Mouse (Mus musculus) liver, embryonic 14.5 days (tissue): ENCODE results near the gene Pimreg. TPM values are rescaled to one million over a fixed set of nuclear protein-coding genes. Genes with fewer than 3 reads are reported as not detected.
A peak's percentile ranks its signal among the peaks of the same experiment; 100 is the strongest.

ENCODE experiments used
- ATAC-seq: fragments of 200-750 bp; cut with Nextera tagmentation; 2 replicates; pipeline ENCODE4 v1.8.0; 2017; ENCODE audit warnings: moderate number of reproducible peaks, mild to moderate bottlenecking, moderate library complexity; ENCODE audit not compliant: insufficient read depth
- DNase-seq, 3 experiments: peaks; one replicate each; pipeline ENCODE4 v3.0.0-alpha.2; 2012 to 2013; ENCODE audit warnings: low read depth in 3 of 3, low spot score in 3 of 3
- H3K27ac ChIP-seq: fragments of 300-500 bp; sonication (generic); 2 replicates; pipeline ENCODE4 v1.5.1; 2014; ENCODE audit warnings: moderate library complexity, mild to moderate bottlenecking, control low read depth, inconsistent platforms
- H3K27me3 ChIP-seq: fragments of 300-500 bp; sonication (generic); 2 replicates; pipeline ENCODE4 v1.6.1; 2014; ENCODE audit warnings: mild to moderate bottlenecking, low read length, moderate library complexity; ENCODE audit not compliant: control insufficient read depth, insufficient read depth
- H3K36me3 ChIP-seq: fragments of 300-500 bp; sonication (generic); replicated peaks from 2 replicates; pipeline ENCODE4 v1.6.1; 2014; ENCODE audit warnings: low read depth; ENCODE audit not compliant: control insufficient read depth, insufficient read depth
- H3K4me1 ChIP-seq, 2 experiments: fragments of 200-500 bp in 1 of 2; fragments of 300-500 bp in 1 of 2; sonication (generic) in 1 of 2; replicated peaks; 2 replicates each; pipeline ENCODE4 v1.6.1; 2012 to 2014; ENCODE audit warnings: antibody characterized with exemption in 1 of 2, inconsistent platforms in 1 of 2, low read length in 1 of 2; ENCODE audit not compliant: control insufficient read depth in 2 of 2, insufficient read depth in 2 of 2
- H3K4me2 ChIP-seq: fragments of 300-500 bp; sonication (generic); 2 replicates; pipeline ENCODE4 v1.6.1; 2014; ENCODE audit warnings: low read depth, mild to moderate bottlenecking, control low read depth, moderate library complexity
- H3K4me3 ChIP-seq, 2 experiments: fragments of 200-500 bp in 1 of 2; fragments of 300-500 bp in 1 of 2; sonication (generic) in 1 of 2; 2 replicates each; pipeline ENCODE4 v1.5.1; 2012 to 2014; ENCODE audit warnings: low read depth in 2 of 2, low read length in 2 of 2, mild to moderate bottlenecking in 2 of 2, control low read depth in 1 of 2, inconsistent platforms in 1 of 2, moderate library complexity in 1 of 2; ENCODE audit not compliant: insufficient read depth in 1 of 2
- H3K9ac ChIP-seq: fragments of 300-500 bp; sonication (generic); replicated peaks from 2 replicates; pipeline ENCODE4 v1.6.1; 2014; ENCODE audit warnings: mild to moderate bottlenecking, control low read depth, moderate library complexity
- H3K9me3 ChIP-seq: fragments of 300-500 bp; sonication (generic); 2 replicates; pipeline ENCODE4 v1.6.1; 2016; ENCODE audit warnings: low read length, mixed read lengths; ENCODE audit not compliant: control insufficient read depth
- CTCF ChIP-seq: IDR thresholded peaks from 2 replicates; pipeline ENCODE4 v1.5.1; 2016; ENCODE audit warnings: antibody characterized with exemption, low read depth, control low read depth
- EP300 ChIP-seq: IDR thresholded peaks from 2 replicates; pipeline ENCODE4 v1.6.1; 2016; ENCODE audit warnings: antibody characterized with exemption, low read depth
- whole genome bisulfite sequencing: fragments of 180-500 bp; shearing (Covaris S2); extraction: QIAGEN DNeasy Blood & Tissue Kit; methylation state at CpG from one replicate; pipeline ENCODE4 v1.1.7; 2014; ENCODE audit not compliant: insufficient replicate concordance; 5-methylcytosine and 5-hydroxymethylcytosine counted together
- polyA plus RNA-seq, 2 experiments: library from polyadenylated mRNA; depleted of rRNA in 1 of 2; stranded (reverse) in 1 of 2; unstranded in 1 of 2; fragments of >200 nt; fragmentation: Nextera tagmentation in 1 of 2; extraction: Ambion mirVana in 1 of 2; gene quantifications; 2 replicates each; pipeline versions ENCODE4 v1.2.1 to v1.2.3; 2012 to 2014

The Pimreg gene
- polyA plus RNA-seq, 2 experiments, result 13.0 to 21.4 TPM

DNA sequence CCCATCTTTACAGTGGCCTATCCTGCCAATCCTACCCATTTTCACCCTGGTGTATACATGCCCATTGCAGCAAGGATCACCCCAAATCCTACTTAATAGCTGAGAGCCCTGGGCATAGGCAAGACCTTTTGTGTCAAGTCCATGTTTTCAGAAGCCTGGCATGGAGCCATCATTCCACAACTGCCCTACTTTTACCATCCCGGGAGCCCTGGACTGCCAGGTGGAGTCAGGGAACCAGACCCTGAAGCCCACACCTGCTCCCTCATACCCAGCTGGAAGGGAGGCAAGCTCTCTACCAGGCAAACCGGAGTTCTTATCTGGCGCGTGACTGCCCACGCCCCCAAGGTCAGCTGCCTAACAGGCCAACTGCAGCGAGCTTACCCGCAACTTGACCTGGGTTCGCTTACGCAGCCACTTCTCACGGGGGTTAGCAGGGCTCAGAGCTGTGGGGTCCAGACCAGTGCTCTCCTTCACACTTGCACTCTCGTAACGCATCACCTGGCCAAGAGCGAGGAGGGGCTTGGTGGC is 19.3 kb downstream of the Pimreg start:
- WGBS, result 63% methylated on average over 13 of the region's 13 CpGs
- no peak for TF ChIP-seq CTCF
- no peak for TF ChIP-seq EP300
- Histone ChIP-seq H3K4me1 (no peaks in the 10 kb centered on the region), H3K4me3 (no peak overlapping the region), H3K27me3 (no peaks in the 10 kb centered on the region), H3K27ac (no peak overlapping the region), H3K4me2 (no peak overlapping the region), H3K36me3 (no peaks in the 10 kb centered on the region), H3K9ac (no peak overlapping the region), H3K9me3 (no peaks in the 10 kb centered on the region)
- DNase-seq (no peak), ATAC-seq (no peak)

DNA sequence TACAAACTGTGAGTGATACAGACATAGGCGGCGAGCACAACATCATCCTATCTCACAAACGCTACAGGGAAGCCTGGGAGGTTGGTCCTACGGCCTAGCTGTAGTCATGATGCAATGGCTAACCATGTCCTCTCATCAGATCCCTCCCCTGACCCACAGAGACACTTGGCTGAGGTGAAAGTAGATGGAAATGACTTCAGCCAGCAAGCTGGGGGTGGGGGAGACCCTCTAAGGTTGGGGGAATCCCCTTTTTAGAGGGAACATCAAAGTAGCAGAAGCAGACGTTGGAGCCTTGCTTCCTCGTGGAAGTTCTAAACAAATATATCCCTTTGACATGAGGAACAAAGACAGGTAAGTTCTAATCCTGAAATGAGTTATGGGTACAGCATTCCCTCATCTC is 22.6 kb downstream of the Pimreg start:
- H3K4me2 ChIP-seq, result no peak overlapping the region
- no peak for ATAC-seq
- DNase-seq, result no peak
- H3K9ac ChIP-seq, result no peak overlapping the region
- H3K4me1 ChIP-seq, result no peaks in the 10 kb centered on the region
- H3K27me3 ChIP-seq, result no peaks in the 10 kb centered on the region
- WGBS, result 50% methylated on average over 6 of the region's 6 CpGs
- TF ChIP-seq CTCF (no peak), EP300 (no peak)
- no peaks in the 10 kb centered on the region for H3K9me3 ChIP-seq
- no peak overlapping the region for H3K27ac ChIP-seq
- no peak overlapping the region for H3K4me3 ChIP-seq
- no peaks in the 10 kb centered on the region for H3K36me3 ChIP-seq

DNA sequence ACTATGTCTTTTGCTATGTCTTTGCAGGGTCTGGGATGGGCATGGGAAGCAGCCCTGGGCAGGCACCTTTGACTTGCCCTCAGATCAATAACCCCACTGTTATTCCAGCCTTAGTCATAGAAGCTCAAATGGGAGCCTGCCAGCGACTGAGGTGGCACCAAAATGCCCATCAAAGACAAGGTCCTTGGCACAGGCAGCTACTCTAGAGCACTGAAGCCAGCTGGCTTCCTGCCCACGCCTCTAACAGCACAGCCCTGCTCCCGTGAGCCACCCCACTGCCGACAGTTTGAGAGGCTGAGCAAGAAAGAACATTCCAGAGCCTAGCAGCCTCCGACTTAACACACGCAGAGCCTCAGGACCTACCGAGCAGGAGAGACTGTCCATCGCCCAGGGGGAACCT is 23.3 kb downstream of the Pimreg start:
- H3K4me1 ChIP-seq, result no peaks in the 10 kb centered on the region
- no peak overlapping the region for H3K27ac ChIP-seq
- ATAC-seq (no peak), DNase-seq (no peak)
- H3K9me3 ChIP-seq, result no peaks in the 10 kb centered on the region
- H3K27me3 ChIP-seq, result no peaks in the 10 kb centered on the region
- H3K9ac ChIP-seq, result no peak overlapping the region
- no peak overlapping the region for H3K4me3 ChIP-seq
- no peak overlapping the region for H3K4me2 ChIP-seq
- TF ChIP-seq EP300 (no peak), CTCF (no peak)
- WGBS, result 70% methylated on average over 8 of the region's 8 CpGs
- no peaks in the 10 kb centered on the region for H3K36me3 ChIP-seq

DNA sequence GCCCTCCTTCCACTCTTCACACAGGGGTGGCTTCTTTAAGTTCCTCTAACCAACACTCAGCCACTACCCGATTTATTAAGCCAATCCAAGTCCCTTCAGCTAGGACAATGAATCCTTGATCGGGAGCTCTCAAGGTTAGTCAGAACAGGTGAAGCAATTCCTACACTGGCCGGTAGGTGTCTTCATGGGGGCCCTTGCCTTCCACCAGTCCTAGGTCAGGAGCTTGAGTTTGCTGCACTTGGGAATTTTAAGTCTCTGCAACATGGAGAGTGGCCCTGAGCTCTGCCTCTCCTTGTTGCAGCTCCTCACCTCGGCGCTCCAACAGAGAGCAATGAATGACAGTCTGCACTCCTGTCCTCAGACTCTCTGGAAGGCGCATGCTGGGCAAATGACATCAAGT is 24.5 kb downstream of the Pimreg start:
- DNase-seq (no peak), ATAC-seq (no peak)
- Histone ChIP-seq H3K9me3 (no peaks in the 10 kb centered on the region), H3K4me3 (no peak overlapping the region), H3K9ac (no peak overlapping the region), H3K4me1 (no peaks in the 10 kb centered on the region), H3K27ac (no peak overlapping the region), H3K36me3 (no peaks in the 10 kb centered on the region), H3K4me2 (no peak overlapping the region), H3K27me3 (no peaks in the 10 kb centered on the region)
- WGBS, result 27% methylated on average over 6 of the region's 6 CpGs
- no peak for TF ChIP-seq EP300
- TF ChIP-seq CTCF, result peak; percentile 65

DNA sequence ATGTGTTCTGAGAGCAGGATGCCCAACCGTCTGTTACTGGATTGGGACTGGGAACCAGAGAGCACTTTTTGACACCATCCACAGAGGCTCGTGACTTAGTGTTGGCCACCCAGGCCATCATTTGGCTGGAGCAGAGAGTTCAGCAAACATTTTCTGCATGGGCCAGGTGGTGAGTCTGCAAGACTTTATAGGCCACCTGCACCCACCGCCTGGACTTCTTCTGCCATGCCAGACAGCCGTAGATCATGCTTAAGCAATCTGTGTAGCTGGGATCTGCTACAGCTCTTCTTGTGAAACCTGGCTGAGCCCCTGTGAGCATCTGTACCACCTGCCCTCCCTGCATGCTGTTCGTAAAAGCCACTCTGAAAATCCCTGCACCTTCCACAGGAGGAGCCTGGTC is 25.5 kb downstream of the Pimreg start:
- WGBS, result 55% methylated on average over 5 of the region's 5 CpGs
- no peak overlapping the region for H3K4me2 ChIP-seq
- no peaks in the 10 kb centered on the region for H3K4me1 ChIP-seq
- no peak overlapping the region for H3K4me3 ChIP-seq
- H3K27ac ChIP-seq, result no peak overlapping the region
- no peaks in the 10 kb centered on the region for H3K9me3 ChIP-seq
- no peak for ATAC-seq
- H3K27me3 ChIP-seq, result no peaks in the 10 kb centered on the region
- TF ChIP-seq CTCF (no peak), EP300 (no peak)
- DNase-seq, result no peak
- no peaks in the 10 kb centered on the region for H3K36me3 ChIP-seq
- no peak overlapping the region for H3K9ac ChIP-seq
